Mouse (Mus musculus): Measurements from ENCODE around the gene Plcb4. TPM values are rescaled to one million over a fixed set of nuclear protein-coding genes. Genes with fewer than 3 reads are reported as not detected.

The Plcb4 gene
- polyA plus RNA-seq, 1 experiment = 22.0 TPM

DNA sequence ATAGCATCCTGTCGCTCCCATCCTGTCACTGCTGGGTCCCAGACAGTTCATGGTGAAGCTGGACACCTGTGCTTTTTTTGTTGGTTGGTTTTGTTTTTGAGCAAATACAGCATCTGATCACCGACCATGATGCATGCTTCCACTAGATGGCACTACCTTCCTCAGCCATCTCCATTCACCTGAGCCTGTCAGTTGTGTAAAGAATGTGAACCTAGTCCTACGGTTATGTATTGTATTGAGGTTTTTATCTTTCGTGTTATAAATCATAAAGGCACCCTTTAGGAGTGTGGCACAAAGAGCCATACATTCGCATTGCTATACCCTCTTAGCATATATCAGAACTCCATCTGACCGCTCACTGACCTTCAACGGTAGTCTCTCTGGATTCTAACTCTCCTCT is 343.3 kb downstream of the Plcb4 start:
- DNase-seq (ENCODE audit: low read depth) = no peak

GRCm38 (mm10) chr2:136003836-136004235 is 345.0 kb downstream of the Plcb4 start:
- DNase-seq (ENCODE audit: low read depth) = no peak

DNA sequence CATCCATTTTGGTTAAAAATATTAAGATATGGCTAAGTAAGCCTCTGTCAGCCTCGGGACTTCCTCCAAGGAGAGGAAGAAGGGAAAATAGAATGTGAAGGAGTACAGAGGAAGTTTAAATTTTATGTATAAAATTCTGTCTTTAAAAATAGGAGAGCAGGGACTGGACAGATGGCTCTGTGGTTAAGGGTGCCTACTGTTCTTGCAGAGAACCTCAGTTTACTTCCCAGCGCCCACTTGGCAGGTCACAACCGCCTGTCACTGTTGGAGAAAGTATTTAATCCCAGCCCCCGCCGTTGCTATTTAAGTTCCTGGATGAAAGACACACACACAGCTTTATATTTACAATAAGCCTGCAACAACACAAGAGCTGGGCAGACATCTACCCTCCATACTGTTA is 347.5 kb downstream of the Plcb4 start:
- no peak for DNase-seq (ENCODE audit: low read depth)

DNA sequence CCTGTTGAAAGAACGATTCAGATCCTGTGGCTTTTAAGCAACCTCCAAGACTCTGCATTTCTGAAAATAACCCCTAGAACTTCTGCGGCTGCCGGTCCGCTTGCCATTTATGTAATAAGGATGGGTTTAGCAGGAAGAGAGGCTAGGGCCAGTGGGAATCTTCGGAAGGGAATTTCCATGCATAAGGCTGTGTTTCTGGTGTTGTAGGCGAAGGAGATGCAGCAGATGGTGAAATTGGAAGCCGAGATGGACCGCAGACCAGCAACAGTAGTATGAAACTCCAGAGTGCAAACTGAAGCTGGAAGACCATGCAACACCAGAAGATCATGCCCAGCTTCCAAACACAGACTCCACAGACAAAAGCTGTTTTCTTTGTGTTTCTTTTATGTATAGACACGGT is 353.9 kb downstream of the Plcb4 start:
- DNase-seq (ENCODE audit: low read depth) = no peak

DNA sequence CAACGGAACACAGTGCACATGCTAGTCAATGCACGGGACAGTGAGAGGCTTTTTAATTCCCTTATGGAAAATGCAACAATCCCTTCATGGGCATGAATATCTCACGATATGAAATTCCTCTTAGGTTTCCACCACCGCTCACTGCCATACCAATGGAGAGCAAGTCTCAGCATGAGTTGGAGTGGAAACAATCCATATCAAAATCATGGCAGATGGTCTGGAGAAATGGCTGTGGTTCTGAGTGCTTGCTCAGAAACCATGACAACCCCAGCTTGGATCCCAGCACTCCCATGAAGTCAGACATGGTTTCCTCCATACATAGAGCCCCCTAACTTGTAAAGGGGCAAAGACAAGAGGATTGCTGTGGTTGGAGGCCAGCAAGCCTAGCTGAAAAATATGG is 389.7 kb downstream of the Plcb4 start:
- no peak for DNase-seq (ENCODE audit: low read depth)

- no peak for DNase-seq (ENCODE audit: low read depth)
Measured at GRCm38 (mm10) chr2:136050793-136051615, 392.2 kb downstream of the Plcb4 start.

DNA sequence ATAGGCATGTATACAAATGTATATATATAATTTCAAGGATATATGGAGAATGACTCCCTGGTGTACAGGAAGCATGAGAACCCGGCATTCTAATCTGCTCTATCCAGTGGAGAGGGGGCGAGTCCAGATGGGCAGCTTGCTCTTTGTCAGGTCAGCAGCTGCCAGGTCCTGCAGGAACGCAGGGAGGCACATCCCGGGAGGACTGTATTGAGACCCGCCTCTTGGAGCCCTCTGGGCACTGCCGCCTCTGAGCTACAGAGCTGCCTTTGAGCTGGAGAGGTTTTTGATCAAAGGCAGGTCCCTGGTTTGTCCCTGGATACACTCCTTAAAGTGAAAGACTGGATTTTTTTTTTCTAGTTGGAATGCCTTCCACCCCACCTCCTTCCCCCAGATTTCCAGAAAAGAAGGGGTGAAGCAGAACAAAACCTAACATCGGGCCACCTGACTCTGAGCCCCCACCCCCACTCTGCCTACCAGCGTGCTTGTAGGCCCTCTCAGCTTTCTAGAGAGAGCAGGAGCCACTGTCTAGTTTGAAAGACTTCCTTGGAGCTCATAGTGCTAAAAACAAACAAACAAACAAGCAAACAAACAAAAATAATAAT is 393.0 kb downstream of the Plcb4 start, which contains the start of gene Lamp5:
Gene Lamp5, plus strand, starts transcription at position 552 of the 602 bp plus-strand sequence.
- DNase-seq (ENCODE audit: low read depth) = no peak

- DNase-seq (ENCODE audit: low read depth) = no peak
Measured at GRCm38 (mm10) chr2:136057861-136058331, 399.1 kb downstream of the Plcb4 start.

- DNase-seq (ENCODE audit: low read depth) = no peak
Measured at GRCm38 (mm10) chr2:136058398-136058797, 399.6 kb downstream of the Plcb4 start.

GRCm38 (mm10) chr2:136059029-136059669 is 400.3 kb downstream of the Plcb4 start:
- DNase-seq (ENCODE audit: low read depth) = no peak
